Mouse (Mus musculus) lung, adult 2 months (tissue): Measurements from ENCODE around the gene Olfr1034.
"Not testable (repeated sequence)": the region's sequence is repeated elsewhere in the genome, so short reads cannot be mapped to it uniquely, and the experiment has no call there.

Source experiments
- CTCF ChIP-seq: fragments of 200-500 bp; IDR thresholded peaks from 2 replicates; pipeline ENCODE4 v1.5.1; 2011; ENCODE audit warnings: mild to moderate bottlenecking, low read length, control low read depth; ENCODE audit not compliant: insufficient read depth
- POLR2A ChIP-seq: fragments of 200-500 bp; IDR thresholded peaks from 2 replicates; pipeline ENCODE4 v1.6.1; 2011; ENCODE audit warnings: low read depth, mild to moderate bottlenecking, control low read depth, low read length, borderline replicate concordance; ENCODE audit errors: extremely low read depth

- TF ChIP-seq POLR2A, CTCF: not testable (repeated sequence)
These were observed 24.1 kb upstream of the Olfr1034 start for GRCm38 (mm10) chr2:86021518-86021917.
